Mouse (Mus musculus): Measurements from ENCODE around the gene Rab5b.
"Not testable (repeated sequence)": the region's sequence is repeated elsewhere in the genome, so short reads cannot be mapped to it uniquely, and the experiment has no call there.

The Rab5b gene

DNA sequence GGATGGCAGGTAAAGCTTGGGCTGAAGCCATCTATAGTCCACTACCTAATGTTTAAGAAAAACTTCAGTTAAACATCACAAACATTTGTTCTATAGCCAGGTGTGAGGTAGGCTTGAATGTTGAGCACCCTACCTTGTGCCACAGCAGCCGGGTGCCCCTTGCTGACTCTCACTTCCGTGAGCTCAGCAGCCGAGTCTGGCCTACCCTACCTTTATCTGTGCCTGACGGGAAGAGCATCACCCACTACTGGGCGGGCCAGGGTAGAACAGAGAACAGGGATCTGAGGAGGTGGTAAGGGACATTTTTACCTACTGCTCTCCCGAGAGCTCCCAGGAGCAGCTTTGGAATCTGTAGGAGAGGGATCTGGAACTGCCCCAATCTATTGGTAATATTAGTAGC lies 53.3 kb downstream of the Rab5b start:
- no peak for DNase-seq (ENCODE audit: low spot score)

DNA sequence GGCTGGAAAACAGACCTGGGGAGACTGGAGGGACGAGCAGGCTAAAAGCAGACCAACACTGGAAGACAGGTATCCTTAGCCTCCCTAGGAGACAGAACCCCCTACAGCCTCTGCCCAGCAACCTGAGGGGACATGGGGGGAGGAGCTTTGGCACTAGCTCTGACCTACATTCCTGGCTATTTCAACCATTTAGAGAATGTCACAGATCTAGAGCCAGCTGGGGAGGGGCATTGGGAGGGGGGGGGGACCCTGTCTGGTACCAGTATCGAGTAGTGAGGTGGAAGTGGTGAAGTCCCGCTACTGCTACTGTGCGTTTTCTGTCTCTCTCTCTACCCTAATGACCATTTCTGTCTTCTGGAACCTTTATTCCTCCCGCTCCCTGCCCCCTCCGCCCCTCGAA lies 54.2 kb downstream of the Rab5b start:
- DNase-seq (ENCODE audit: low spot score), result no peak

DNA sequence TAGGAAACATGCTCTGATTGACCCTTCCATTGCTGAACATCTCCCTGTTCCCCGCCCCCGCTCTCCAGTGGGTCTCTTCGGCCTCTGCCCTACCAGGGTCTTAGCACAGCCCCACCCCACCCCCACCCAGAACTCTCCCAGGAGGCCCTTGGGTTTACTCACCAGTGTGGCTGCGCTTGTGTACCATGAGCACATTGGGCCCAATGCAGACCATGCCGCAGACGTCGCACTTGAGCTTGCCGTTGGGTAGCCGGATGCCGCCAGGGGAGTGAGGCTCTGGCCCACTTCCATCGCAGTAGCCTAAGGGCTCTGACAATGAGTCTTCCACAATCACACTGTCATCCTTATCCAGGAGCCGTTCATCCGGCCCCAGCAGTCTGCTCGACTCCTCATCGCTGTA lies 55.2 kb downstream of the Rab5b start:
- DNase-seq (ENCODE audit: low spot score), result no peak

DNA sequence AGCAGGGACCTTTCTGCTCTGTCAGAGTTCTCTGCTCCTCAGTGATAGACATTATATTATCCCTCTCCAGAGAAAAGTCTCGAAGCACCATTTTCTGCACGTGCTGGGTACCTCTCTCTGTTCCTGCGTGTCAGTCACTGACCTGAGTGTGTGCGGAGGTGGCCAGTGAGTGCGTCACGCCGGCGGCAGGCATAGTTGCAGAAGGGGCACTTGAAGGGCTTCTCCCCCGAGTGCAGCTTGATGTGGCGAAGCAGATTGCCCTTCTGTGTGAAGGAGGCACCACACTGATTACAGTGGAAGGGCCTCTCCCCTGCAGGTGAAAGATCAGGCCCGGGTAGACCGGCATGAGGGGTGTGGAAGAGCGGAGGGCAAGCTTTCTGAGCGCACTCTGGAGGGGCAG lies 56.1 kb downstream of the Rab5b start:
- no peak for DNase-seq (ENCODE audit: low spot score)

DNA sequence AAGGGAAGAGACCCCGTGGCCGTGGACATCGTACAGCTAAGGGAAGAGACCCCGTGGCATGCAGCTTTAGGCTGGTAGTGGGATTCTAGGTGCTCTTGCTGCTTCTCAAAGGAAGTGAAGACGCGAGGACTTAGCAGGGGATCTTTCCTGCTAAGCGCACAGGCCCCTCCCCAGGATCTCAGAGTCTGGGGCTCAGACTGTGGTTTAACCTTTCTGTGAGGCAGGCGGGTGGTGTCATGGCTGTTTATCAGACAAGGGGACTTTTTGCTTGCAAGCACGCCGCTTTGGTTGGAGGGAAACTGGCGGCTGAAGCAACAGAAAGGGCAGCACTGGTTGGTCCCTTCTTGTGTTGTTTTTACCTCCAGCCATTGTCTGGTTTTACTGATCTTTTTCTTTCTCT lies 59.1 kb downstream of the Rab5b start:
- no peak for DNase-seq (ENCODE audit: low spot score)

DNA sequence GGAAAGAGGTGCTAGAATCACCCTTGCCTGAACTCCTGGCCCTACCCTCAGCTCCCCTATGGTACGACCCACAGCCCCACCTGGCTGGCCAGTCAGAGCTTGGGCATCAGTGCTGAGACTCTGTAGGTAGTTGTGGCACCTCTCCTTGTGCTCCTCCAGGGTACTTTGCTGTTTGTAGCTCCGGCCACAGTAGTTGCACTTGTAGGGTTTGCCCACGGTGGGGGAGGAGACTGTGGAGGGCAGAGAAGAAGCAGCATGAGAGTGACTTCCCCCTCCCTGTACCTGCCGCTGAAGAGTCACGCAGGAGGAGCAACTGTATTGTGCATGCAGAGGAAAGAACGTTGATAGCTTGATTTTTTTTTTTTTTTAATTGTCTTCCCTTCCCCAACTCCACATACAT lies 59.5 kb downstream of the Rab5b start:
- no peak for DNase-seq (ENCODE audit: low spot score)

DNA sequence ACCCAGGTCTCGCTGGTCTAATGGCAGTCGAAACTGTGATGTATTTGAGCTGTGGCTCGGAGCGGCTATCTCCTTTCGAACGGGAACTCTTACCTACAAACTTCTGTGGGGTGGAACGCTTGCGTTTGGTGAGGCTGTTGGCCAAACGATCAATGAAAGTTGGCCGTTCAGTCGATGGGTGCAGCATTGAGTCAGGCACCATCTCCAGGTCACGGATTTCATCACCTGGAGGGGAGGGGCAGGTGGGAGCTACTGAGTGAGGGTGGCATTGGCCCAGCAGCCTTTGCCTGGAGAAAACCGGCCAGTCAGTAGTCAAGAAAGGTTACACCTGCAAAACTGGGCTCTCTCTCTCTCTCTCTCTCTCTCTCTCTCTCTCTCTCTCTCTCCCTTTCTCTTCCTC lies 60.4 kb downstream of the Rab5b start:
- no peak for DNase-seq (ENCODE audit: low spot score)

DNA sequence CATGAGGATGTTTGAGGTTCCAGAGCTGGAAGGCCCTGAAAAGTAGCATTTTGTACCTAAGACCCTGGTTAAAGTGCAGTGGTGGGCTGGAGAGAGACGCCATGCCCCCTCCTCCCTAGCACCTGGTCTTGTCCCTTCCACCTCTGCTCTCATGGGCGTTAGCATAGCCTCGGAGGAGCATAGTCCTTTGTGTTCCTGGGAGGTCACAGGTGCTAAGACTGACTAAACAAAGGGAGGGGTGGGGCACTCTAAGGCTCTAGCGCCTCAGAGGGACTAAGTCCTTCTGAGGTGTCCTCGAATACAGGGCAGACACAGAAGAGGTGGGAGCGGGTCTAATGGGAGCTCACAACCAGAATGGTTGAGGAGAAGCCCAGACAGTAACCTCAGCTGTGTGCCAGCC lies 64.5 kb downstream of the Rab5b start:
- DNase-seq (ENCODE audit: low spot score), result no peak

DNA sequence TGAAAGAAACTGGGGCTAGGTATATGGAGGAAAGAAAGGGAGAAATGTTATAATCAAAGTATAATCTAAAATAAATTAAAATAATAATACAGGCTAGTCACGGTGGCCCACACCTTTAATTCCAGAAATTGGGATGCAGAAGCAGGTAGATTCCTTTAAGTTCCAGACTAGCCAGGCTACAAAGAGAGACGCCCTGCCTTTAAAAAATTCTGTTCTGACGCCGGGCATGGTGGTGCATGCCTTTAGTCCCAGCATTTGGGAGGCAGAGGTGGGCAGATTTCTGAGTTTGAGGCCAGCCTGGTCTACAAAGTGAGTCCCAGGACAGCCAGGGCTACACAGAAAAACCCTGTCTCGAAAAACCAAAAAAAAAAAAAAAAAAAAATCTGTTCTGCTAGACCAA lies 65.8 kb downstream of the Rab5b start:
- DNase-seq (ENCODE audit: low spot score), result not testable (repeated sequence)

DNA sequence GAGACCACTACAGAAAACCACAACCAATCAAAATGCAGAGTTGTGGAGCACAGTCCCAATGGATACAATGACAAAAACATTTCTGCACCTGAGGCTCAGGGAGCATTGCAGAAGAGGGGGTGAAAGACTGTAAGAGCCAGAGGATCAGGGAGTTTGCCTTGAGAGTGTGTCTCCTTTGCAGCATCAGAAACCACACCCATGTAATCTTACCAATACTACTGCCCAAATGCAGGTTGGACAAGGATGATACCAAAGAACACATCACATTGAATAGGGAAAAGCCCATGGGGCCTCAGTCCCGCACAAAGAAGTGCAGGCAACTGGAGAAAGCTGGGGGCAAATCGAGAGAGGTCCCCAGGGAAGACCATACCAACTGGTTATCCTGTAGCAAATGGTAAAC lies 66.3 kb downstream of the Rab5b start:
- no peak for DNase-seq (ENCODE audit: low spot score)

DNA sequence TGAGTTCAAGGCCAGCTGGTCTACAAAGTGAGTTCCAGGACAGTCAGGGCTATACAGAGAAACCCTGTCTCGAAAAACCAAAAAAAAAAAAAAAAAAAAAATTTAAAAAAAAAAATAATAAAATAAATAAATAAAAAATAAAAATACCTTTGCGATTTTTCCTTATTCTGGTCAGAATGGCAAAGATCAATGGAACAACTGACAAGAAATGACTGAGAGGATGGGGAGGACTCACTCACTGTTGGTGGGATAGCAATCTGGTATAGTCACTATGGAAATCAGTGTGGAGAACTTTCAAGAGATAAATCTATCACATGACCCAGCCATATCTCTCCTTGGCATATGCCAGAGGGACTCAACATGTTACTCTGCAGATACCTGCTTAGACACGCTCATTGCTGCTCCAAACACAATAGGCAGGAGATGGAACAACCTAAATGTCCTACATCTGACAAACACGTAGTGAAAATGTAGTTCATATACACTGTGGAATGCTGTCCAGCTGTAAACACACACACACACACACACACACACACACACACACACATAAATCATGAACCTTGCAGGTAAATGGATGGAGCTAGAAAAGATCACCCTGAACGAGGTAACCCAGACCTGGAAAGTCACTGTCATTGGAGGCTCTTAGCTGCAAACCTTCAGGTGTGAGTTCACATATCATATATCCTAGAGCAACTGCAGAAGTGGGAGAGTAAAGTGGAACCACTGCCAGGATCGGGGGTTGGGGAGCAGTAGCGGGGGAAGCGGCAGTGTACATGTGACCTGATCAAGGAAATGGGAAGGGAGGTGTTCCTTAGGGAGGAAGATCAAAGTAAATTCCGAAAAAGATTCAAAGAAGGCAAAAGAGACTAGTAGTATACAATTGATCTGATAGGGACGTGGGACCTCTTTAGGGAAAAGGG lies 68.4 kb downstream of the Rab5b start:
- no peak for DNase-seq (ENCODE audit: low spot score)
